Comparison of ENCODE assay signal across 9 mouse cellular contexts in genomic region chr8:78648918-78649317, GRCm38 (mm10).
DNase-seq lines count a peak whose midpoint lies in the region; ATAC-seq and TF ChIP-seq lines count a peak whose summit lies in the region.
"Had no signal": no experiment of that assay in that cellular context is flagged by ENCODE, and none has a peak within 500 bp of the region (broad histone marks: within the 10 kb centered on the region; RNA-seq: fewer than 3 reads in every experiment).

No protein-coding gene starts in this region.

- no peak overlapping the region for H3K9ac ChIP-seq in forebrain, embryonic 14.5 days (ENCODE audit: low read length)
- H3K9ac ChIP-seq in forebrain, embryonic 13.5 days, result no peak overlapping the region
- H3K9ac ChIP-seq: limb, embryonic 13.5 days had no signal

- H3K27ac ChIP-seq in forebrain, embryonic 14.5 days (ENCODE audit: low read depth, low read length), result no peak overlapping the region
- H3K27ac ChIP-seq in forebrain, embryonic 13.5 days, result no peak overlapping the region
- H3K27ac ChIP-seq: limb, embryonic 13.5 days had no signal

- no peak overlapping the region for H3K4me3 ChIP-seq in forebrain, embryonic 14.5 days (ENCODE audit: low read depth, low read length)
- no peak overlapping the region for H3K4me3 ChIP-seq in forebrain, embryonic 13.5 days
- H3K4me3 ChIP-seq in E14TG2a.4 (replicated peaks; ENCODE audit: low read length), result no peak overlapping the region
- H3K4me3 ChIP-seq: limb, embryonic 13.5 days had no signal

- H3K4me2 ChIP-seq in forebrain, embryonic 14.5 days (ENCODE audit: low read length), result no peak overlapping the region
- H3K4me2 ChIP-seq in forebrain, embryonic 13.5 days, result no peak overlapping the region
- H3K4me2 ChIP-seq: limb, embryonic 13.5 days had no signal

- DNase-seq in forebrain, embryonic 14.5 days (ENCODE audit: low spot score), result peak; percentile 76
- peak; percentile 15 for DNase-seq in c-Kit-positive CD71-positive TER-119-negative erythroid progenitor cells, embryonic 14.5 days (ENCODE audit: low read depth)
- DNase-seq in gastrocnemius, postnatal 14 days, result peak; percentile 66
- DNase-seq in left cerebral cortex, adult 11 months (ENCODE audit: low spot score), result peak; percentile 48
- peak; percentile 6 to 62 for DNase-seq in natural killer cell, adult 2 months (ENCODE audit: low spot score in 2 of 2)
- peak; percentile 57 for DNase-seq in thymus, postnatal 25 days

- no peaks in the 10 kb centered on the region for H3K9me3 ChIP-seq in forebrain, embryonic 14.5 days (replicated peaks; ENCODE audit: control insufficient read depth, low read length)
- peaks cover 5% of the 10 kb centered on the region; the same call in 1 of the 2 replicates for H3K9me3 ChIP-seq in forebrain, embryonic 13.5 days (replicated peaks)
- H3K9me3 ChIP-seq in E14TG2a.4 (ENCODE audit: low read length), result peaks cover 5% of the 10 kb centered on the region

- TF ChIP-seq CTCF in E14TG2a.4 (conservative IDR thresholded peaks at IDR 0.05; ENCODE audit: low read length), result peak; percentile 46

- ATAC-seq in forebrain, embryonic 14.5 days, result no peak
- ATAC-seq in forebrain, embryonic 13.5 days, result no peak

- WGBS in forebrain, embryonic 14.5 days, result 52% methylated on average over 7 of the region's 7 CpGs
- 52% methylated on average over 7 of the region's 7 CpGs for WGBS in forebrain, embryonic 13.5 days

- no peaks in the 10 kb centered on the region for H3K36me3 ChIP-seq in forebrain, embryonic 14.5 days (ENCODE audit: control insufficient read depth, insufficient read depth, low read length)
- H3K36me3 ChIP-seq in forebrain, embryonic 13.5 days (ENCODE audit: poor library complexity, severe bottlenecking), result peaks cover 5% of the 10 kb centered on the region; the same call in 1 of the 2 replicates
- peaks cover 11% of the 10 kb centered on the region; the same call in 1 of the 2 replicates for H3K36me3 ChIP-seq in E14TG2a.4 (ENCODE audit: insufficient read depth, low read length)

- no peaks in the 10 kb centered on the region for H3K27me3 ChIP-seq in forebrain, embryonic 14.5 days (replicated peaks; ENCODE audit: control insufficient read depth, insufficient read depth, low read length)
- H3K27me3 ChIP-seq in forebrain, embryonic 13.5 days, result no peaks in the 10 kb centered on the region
- no peaks in the 10 kb centered on the region for H3K27me3 ChIP-seq in E14TG2a.4 (ENCODE audit: insufficient read depth, low read length)
- H3K27me3 ChIP-seq: limb, embryonic 13.5 days had no signal

- intact Hi-C loops in gastrocnemius, postnatal 14 days (cut with DNase I; ENCODE audit: low total_unique reads), result loop anchor here (5.0 to 10.0 kb wide), 2 partner anchors 144 to 582 kb away; partner anchors contain the start of genes Rbmxl1 and Slc10a7

- H3K4me1 ChIP-seq in forebrain, embryonic 14.5 days (ENCODE audit: control insufficient read depth, insufficient read depth, low read length), result no peaks in the 10 kb centered on the region
- peaks cover 6% of the 10 kb centered on the region; the same call in 1 of the 2 replicates for H3K4me1 ChIP-seq in forebrain, embryonic 13.5 days
- peaks cover 46% of the 10 kb centered on the region for H3K4me1 ChIP-seq in E14TG2a.4 (replicated peaks; ENCODE audit: low read depth, low read length)

Comparison
In these comparisons a context has a peak if more than half of its experiments do, and no peak if none do; other contexts are left out.
1. DNase-seq: peak in every context shown above with its lines; median percentile 76 in forebrain, embryonic 14.5 days; 66 in gastrocnemius, postnatal 14 days; 57 in thymus, postnatal 25 days; 48 in left cerebral cortex, adult 11 months; 34 in natural killer cell, adult 2 months; 15 in c-Kit-positive CD71-positive TER-119-negative erythroid progenitor cells, embryonic 14.5 days.